Mouse (Mus musculus) forebrain, embryonic 14.5 days (tissue): ENCODE data around the gene Tmem50b. TPM values are rescaled to one million over a fixed set of nuclear protein-coding genes. Genes with fewer than 3 reads are reported as not detected.
A peak's percentile ranks its signal among the peaks of the same experiment; 100 is the strongest.

Source experiments
- ATAC-seq: fragments of 200-750 bp; cut with Nextera tagmentation; 2 replicates; pipeline ENCODE4 v1.8.0; 2017; ENCODE audit warnings: mild to moderate bottlenecking, moderate library complexity
- DNase-seq: peaks from one replicate; pipeline ENCODE4 v3.0.0-alpha.2; 2015; ENCODE audit warnings: low spot score
- H3K27ac ChIP-seq: fragments of 300-500 bp; sonication (generic); 2 replicates; pipeline ENCODE4 v1.5.1; 2014; ENCODE audit warnings: low read depth, mild to moderate bottlenecking, control low read depth, low read length, moderate library complexity
- H3K27me3 ChIP-seq: fragments of 300-500 bp; sonication (generic); replicated peaks from 2 replicates; pipeline ENCODE4 v1.6.1; 2014; ENCODE audit warnings: low read length, control low read depth, mixed read lengths; ENCODE audit not compliant: control insufficient read depth, insufficient read depth
- H3K36me3 ChIP-seq: fragments of 300-500 bp; sonication (generic); 2 replicates; pipeline ENCODE4 v1.6.1; 2014; ENCODE audit warnings: low read length, control low read depth; ENCODE audit not compliant: control insufficient read depth, insufficient read depth
- H3K4me1 ChIP-seq: fragments of 300-500 bp; sonication (generic); 2 replicates; pipeline ENCODE4 v1.6.1; 2014; ENCODE audit warnings: antibody characterized with exemption, low read length, control low read depth; ENCODE audit not compliant: control insufficient read depth, insufficient read depth
- H3K4me2 ChIP-seq: fragments of 300-500 bp; sonication (generic); 2 replicates; pipeline ENCODE4 v1.6.1; 2014; ENCODE audit warnings: mild to moderate bottlenecking, control low read depth, low read length
- H3K4me3 ChIP-seq: fragments of 300-500 bp; sonication (generic); 2 replicates; pipeline ENCODE4 v1.5.1; 2014; ENCODE audit warnings: low read depth, low read length, control low read depth
- H3K9ac ChIP-seq: fragments of 300-500 bp; sonication (generic); 2 replicates; pipeline ENCODE4 v1.6.1; 2014; ENCODE audit warnings: mild to moderate bottlenecking, low read length, control low read depth, moderate library complexity
- H3K9me3 ChIP-seq: fragments of 300-500 bp; sonication (generic); replicated peaks from 2 replicates; pipeline ENCODE4 v1.6.1; 2016; ENCODE audit warnings: low read length, control low read depth, mixed read lengths; ENCODE audit not compliant: control insufficient read depth
- WGBS: fragments of 180-500 bp; shearing (Covaris S2); extraction: QIAGEN DNeasy Blood & Tissue Kit; methylation state at CpG from one replicate; pipeline ENCODE4 v1.1.7; 2014; 5-methylcytosine and 5-hydroxymethylcytosine counted together
- polyA plus RNA-seq: library from polyadenylated mRNA; unstranded; fragments of >200 nt; fragmentation: Nextera tagmentation; extraction: Ambion mirVana; gene quantifications from 2 replicates; pipeline ENCODE4 v1.2.1, GENCODE M21; 2014

The Tmem50b gene
- polyA plus RNA-seq, 1 experiment from 2014 or later: 105 TPM

DNA sequence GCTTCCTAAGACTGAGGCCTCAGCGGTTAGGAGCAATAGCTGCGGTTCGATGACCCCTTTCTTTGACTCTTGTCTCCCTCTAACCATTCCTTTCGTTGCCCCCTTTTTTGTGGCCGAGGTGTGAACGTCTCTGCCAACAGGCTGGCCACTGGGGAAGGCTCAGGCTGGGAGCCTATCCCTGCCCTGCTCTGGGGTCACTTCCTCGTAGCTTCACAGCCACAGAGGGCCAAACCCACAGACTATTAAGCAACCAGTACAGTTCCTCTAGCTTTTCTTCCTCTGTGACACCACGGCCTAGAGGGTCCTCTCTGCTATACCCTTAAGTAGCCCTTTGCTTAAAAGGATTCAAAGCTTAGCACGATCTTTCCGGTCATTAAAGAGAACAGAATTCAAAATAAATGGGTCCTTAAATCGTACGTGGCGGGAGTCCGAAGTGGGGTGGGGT is 51.2 kb downstream of the Tmem50b start:
- DNase-seq: no peak
- H3K27ac ChIP-seq: 0 out of 2 replicates have a peak overlapping the region, but pooled peaks have one; percentile 30
- 16% methylated on average over 14 of the region's 14 CpGs for WGBS

GRCm38 (mm10) chr16:91545597-91546281 is 51.9 kb downstream of the Tmem50b start:
- no peaks in the 10 kb centered on the region for H3K36me3 ChIP-seq
- ATAC-seq (no peak), DNase-seq (no peak)
- H3K9me3 ChIP-seq: no peaks in the 10 kb centered on the region
- H3K27me3 ChIP-seq: no peaks in the 10 kb centered on the region
- H3K4me2 ChIP-seq: no peak overlapping the region
- peaks cover 3% of the 10 kb centered on the region; the same call in 1 of the 2 replicates for H3K4me1 ChIP-seq
- no peak overlapping the region for H3K27ac ChIP-seq
- no peak overlapping the region for H3K9ac ChIP-seq
- no peak overlapping the region for H3K4me3 ChIP-seq
- WGBS: 75% methylated on average over 10 of the region's 10 CpGs

More for the DNA sequence above, 51.2 kb downstream of the Tmem50b start:
- Histone ChIP-seq H3K9me3 (no peaks in the 10 kb centered on the region), H3K9ac (peak overlapping the region; percentile 95), H3K4me3 (peak overlapping the region; percentile 84), H3K36me3 (no peaks in the 10 kb centered on the region), H3K27me3 (no peaks in the 10 kb centered on the region), H3K4me1 (peaks cover 3% of the 10 kb centered on the region; the same call in 1 of the 2 replicates), H3K4me2 (peak overlapping the region; percentile 76)
- ATAC-seq: peak; percentile 44; the same call in 1 of the 2 replicates

DNA sequence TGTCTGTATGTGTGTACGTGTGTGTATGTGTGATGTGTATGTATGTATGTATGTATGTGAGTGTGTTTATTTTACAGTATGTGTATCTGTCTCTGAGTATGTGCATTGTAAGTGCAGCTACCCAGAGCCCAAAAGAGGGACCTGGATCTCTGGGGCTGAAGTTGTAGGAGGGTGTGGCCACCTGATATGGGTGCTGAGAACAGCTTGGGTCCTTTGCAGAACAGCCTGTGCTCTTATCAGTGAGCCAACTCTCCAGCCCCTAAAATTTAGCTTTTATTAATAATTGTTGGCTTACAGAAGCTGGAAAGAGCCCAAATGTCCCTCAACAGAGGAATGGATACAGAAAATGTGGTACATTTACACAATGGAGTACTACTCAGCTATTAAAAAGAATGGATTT is 54.0 kb downstream of the Tmem50b start:
- no peak overlapping the region for H3K4me3 ChIP-seq
- H3K27me3 ChIP-seq: no peaks in the 10 kb centered on the region
- H3K4me2 ChIP-seq: no peak overlapping the region
- no peaks in the 10 kb centered on the region for H3K9me3 ChIP-seq
- no peaks in the 10 kb centered on the region for H3K4me1 ChIP-seq
- ATAC-seq (no peak), DNase-seq (no peak)
- H3K36me3 ChIP-seq: no peaks in the 10 kb centered on the region
- H3K9ac ChIP-seq: no peak overlapping the region
- no peak overlapping the region for H3K27ac ChIP-seq
- 100% methylated on average over 1 of the region's 1 CpGs for WGBS

GRCm38 (mm10) chr16:91541573-91542081 is 56.0 kb downstream of the Tmem50b start:
- no peaks in the 10 kb centered on the region for H3K4me1 ChIP-seq
- peak; percentile 85; the same call in 1 of the 2 replicates for ATAC-seq
- 33% methylated on average over 10 of the region's 10 CpGs for WGBS
- peak overlapping the region; percentile 22; the same call in 1 of the 2 replicates for H3K9ac ChIP-seq
- H3K4me2 ChIP-seq: peak overlapping the region; percentile 39
- no peak overlapping the region for H3K4me3 ChIP-seq
- no peak overlapping the region for H3K27ac ChIP-seq
- no peaks in the 10 kb centered on the region for H3K36me3 ChIP-seq
- H3K27me3 ChIP-seq: no peaks in the 10 kb centered on the region
- no peaks in the 10 kb centered on the region for H3K9me3 ChIP-seq
- DNase-seq: peak; percentile 86

GRCm38 (mm10) chr16:91538513-91538912 is 59.1 kb downstream of the Tmem50b start:
- 78% methylated on average over 9 of the region's 9 CpGs for WGBS
- Histone ChIP-seq H3K9ac (no peak overlapping the region), H3K4me3 (no peak overlapping the region), H3K9me3 (no peaks in the 10 kb centered on the region), H3K27ac (no peak overlapping the region), H3K4me1 (no peaks in the 10 kb centered on the region), H3K27me3 (no peaks in the 10 kb centered on the region), H3K4me2 (no peak overlapping the region), H3K36me3 (no peaks in the 10 kb centered on the region)
- DNase-seq (no peak), ATAC-seq (no peak)

DNA sequence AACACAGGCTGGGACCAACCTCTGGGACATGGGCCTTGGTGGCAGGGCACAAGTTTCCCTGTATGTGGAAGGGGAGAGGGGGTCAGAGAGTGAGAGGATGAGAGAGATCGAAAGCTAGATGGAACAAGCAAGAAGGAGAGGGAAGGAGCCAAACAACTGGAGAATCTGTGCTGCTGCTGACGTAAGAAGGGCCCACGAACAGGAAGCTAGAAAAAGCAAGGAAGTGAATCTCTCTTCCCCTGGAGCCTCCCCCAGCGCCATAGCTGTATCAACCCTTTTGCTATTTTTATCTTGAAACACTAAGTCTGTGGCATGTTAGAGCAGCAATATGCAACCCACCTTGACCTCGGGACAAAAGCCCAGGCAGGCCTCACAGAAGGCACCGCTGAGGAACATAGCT is 59.5 kb downstream of the Tmem50b start:
- WGBS: 80% methylated on average over 6 of the region's 6 CpGs
- no peak overlapping the region for H3K27ac ChIP-seq
- H3K36me3 ChIP-seq: no peaks in the 10 kb centered on the region
- no peak overlapping the region for H3K4me2 ChIP-seq
- no peak overlapping the region for H3K9ac ChIP-seq
- no peak overlapping the region for H3K4me3 ChIP-seq
- ATAC-seq: no peak
- H3K4me1 ChIP-seq: no peaks in the 10 kb centered on the region
- DNase-seq: no peak
- no peaks in the 10 kb centered on the region for H3K9me3 ChIP-seq
- no peaks in the 10 kb centered on the region for H3K27me3 ChIP-seq

DNA sequence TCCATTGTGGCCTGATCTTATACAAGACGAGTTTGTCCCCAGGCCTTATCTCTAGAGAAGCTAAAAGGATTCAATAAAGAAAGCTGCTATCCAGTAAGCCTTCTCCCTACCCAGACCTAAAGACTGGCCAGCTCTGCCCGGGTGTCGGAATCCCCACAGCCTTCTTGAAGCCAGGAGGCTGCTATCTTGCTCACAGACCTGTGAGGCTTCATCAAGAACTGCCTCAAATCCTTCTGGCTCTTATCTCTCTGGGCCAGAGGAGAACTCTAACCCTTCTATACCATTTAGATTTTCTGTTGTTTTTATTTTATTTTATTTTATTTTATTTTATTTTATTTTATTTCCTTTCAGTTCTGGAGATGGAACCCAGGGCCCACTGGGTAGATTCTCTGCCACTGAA is 60.5 kb downstream of the Tmem50b start:
- ATAC-seq (no peak), DNase-seq (no peak)
- 78% methylated on average over 3 of the region's 3 CpGs for WGBS
- H3K27ac ChIP-seq: no peak overlapping the region
- H3K27me3 ChIP-seq: no peaks in the 10 kb centered on the region
- H3K4me1 ChIP-seq: no peaks in the 10 kb centered on the region
- H3K9ac ChIP-seq: no peak overlapping the region
- H3K9me3 ChIP-seq: no peaks in the 10 kb centered on the region
- no peak overlapping the region for H3K4me3 ChIP-seq
- no peak overlapping the region for H3K4me2 ChIP-seq
- no peaks in the 10 kb centered on the region for H3K36me3 ChIP-seq

GRCm38 (mm10) chr16:91536372-91536771 is 61.2 kb downstream of the Tmem50b start:
- H3K9ac ChIP-seq: no peak overlapping the region
- H3K4me2 ChIP-seq: no peak overlapping the region
- no peaks in the 10 kb centered on the region for H3K27me3 ChIP-seq
- 95% methylated on average over 6 of the region's 6 CpGs for WGBS
- no peaks in the 10 kb centered on the region for H3K4me1 ChIP-seq
- no peak overlapping the region for H3K4me3 ChIP-seq
- DNase-seq (no peak), ATAC-seq (no peak)
- H3K9me3 ChIP-seq: no peaks in the 10 kb centered on the region
- H3K36me3 ChIP-seq: no peaks in the 10 kb centered on the region
- no peak overlapping the region for H3K27ac ChIP-seq

- Histone ChIP-seq H3K9me3 (no peaks in the 10 kb centered on the region), H3K4me3 (no peak overlapping the region), H3K4me1 (no peaks in the 10 kb centered on the region), H3K27ac (no peak overlapping the region), H3K27me3 (no peaks in the 10 kb centered on the region), H3K4me2 (no peak overlapping the region), H3K36me3 (no peaks in the 10 kb centered on the region), H3K9ac (no peak overlapping the region)
- ATAC-seq (no peak), DNase-seq (no peak)
- WGBS: 82% methylated on average over 6 of the region's 6 CpGs
Observed at GRCm38 (mm10) chr16:91534888-91535287, 62.7 kb downstream of the Tmem50b start.
